Mouse (Mus musculus) activated CD4-positive, CD25-positive, alpha-beta regulatory T cell, adult 4 months (primary cell): ENCODE results near the gene Cpeb1. TPM values are rescaled to one million over a fixed set of nuclear protein-coding genes. Genes with fewer than 3 reads are reported as not detected.

Experiments
- ATAC-seq: one replicate; pipeline ENCODE4 v1.8.0; 2017
- polyA plus RNA-seq, 2 experiments: library from polyadenylated mRNA; unstranded; fragments of 100-300 nt; shearing (Covaris generic); gene quantifications; one replicate each; pipeline ENCODE4 v1.2.1; 2017

The Cpeb1 gene
- polyA plus RNA-seq, 2 experiments from 2014 or later, result not detected

DNA sequence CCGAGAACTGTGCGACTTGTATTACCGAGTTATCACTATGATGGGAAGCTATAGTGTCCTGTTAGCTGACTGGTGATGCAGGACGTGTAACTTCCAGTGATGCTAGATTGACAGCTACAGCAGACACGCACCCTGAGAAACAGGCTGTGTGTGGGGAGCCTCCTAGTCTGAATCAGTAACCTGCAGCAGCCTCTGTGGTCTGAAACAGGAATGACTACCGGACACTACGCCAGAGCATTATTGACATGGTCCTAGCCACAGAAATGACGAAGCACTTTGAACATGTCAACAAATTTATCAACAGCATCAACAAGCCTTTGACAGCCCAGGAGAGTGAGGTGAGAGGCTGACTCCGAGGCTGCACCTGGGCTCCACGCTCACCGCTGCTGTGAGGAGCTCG lies 129.2 kb downstream of the Cpeb1 start:
- no peak for ATAC-seq

DNA sequence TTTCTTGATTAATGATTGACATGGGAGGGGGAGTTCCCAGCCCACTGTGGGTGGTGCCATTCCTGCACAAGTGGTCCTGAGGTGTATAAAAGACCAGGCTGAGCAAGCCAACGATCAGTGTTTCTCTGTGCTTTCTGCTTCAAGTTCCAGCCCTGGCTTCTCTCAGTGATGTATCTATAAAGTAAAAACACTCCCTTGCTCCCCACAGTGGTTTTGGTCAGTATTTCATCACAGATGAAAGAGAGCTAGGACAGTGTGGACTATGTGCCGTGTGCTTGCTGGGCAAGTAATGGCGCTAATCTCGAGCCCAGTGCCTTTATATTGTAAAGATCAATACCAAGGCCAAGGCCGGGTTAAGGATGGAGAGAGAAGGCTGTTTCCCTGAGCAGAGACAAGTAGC lies 133.5 kb downstream of the Cpeb1 start:
- ATAC-seq, result no peak

DNA sequence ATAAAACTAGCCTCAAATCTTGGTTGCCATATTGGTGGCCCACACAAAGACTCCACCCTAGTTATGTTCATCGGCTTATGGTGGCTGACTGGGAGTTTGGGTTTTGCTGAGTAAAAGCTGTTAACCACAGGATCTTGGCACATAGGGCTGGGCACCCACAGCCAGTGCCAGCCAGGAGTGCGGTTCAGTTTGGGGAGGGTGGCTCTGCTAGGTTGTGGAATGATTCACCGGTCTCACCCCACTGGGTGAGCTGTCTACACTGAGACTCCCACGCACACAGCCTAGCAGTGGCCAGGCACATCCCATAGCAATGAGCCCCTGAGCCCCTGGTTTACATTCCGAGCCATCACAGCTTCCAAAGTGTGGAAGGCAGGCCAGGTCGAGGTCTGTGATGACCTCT lies 135.5 kb downstream of the Cpeb1 start:
- ATAC-seq, result no peak

DNA sequence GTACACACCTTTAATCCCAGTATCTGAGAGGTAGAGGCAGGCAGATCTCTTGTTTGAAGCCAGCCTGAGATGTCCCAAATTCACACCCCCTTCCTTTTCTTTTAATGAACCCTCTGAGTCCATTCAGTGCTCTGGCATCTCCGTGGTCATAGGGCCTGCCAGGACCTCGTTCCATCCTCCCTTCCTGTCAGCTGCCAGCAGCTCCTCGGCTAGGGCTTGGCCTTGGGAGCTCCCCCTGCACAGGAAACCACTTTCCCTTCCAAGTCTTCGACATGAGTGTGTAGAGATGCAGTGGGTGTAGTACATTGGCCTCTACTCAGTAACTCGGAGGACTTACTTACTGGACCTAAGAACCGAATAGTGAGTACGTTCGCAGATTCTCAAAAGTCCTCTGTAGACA lies 139.7 kb downstream of the Cpeb1 start:
- ATAC-seq, result no peak

DNA sequence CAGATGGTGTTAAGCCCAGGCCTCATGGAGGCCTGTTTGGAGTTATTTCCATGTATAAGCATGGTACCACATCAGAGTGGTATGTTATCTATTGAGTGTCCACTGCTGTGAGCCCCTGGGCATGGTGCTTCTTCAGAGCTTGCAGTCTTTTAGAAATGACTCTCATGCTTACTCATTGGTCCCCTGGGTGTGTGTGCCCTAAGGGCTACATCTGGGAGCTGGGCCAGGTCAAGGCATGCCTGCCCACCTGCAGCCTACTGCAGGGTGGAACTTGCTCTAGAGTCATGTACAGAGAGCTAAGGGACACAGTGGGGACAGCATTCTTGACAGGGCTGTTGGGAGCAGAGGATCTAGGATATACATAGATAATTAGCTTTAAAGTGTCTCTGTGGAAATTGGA lies 143.7 kb downstream of the Cpeb1 start:
- ATAC-seq, result no peak

DNA sequence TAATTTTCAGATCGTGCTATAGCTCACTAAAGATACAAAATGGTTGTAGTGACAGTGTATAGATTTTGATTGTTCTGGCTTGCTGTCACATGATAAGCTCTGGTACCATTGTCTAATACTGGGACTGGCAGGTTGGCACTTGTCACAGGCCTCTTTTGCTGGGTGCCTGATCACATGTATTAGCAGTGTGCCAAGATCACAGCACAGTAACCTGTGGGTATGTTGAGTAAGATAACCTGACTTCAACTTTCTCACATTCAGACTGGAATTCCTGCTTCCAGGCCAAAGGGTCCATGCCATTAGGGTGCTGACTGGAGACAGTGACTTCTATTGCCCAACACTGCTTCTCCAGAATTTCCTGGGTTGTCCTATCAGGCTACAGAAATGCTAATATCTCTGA lies 144.1 kb downstream of the Cpeb1 start:
- ATAC-seq, result no peak

DNA sequence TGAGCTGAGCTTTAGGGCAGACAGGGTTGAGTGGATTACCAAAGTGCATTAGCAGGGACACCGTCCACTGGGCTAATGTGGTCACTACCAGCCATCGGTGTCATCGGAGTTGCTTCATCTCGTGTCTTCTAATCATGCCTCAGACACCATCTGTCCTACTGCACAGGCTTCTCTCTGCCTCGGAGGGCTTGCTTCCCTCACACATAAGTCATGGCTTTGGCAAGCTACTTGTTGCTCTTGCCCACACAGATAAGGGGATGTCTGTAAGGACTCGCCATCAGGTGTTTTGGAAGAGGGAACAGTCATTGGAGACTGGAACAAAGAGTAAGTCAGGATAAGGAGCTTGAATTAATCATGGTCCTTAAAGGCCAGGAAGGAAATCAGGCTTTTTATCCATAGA lies 146.0 kb downstream of the Cpeb1 start:
- no peak for ATAC-seq

DNA sequence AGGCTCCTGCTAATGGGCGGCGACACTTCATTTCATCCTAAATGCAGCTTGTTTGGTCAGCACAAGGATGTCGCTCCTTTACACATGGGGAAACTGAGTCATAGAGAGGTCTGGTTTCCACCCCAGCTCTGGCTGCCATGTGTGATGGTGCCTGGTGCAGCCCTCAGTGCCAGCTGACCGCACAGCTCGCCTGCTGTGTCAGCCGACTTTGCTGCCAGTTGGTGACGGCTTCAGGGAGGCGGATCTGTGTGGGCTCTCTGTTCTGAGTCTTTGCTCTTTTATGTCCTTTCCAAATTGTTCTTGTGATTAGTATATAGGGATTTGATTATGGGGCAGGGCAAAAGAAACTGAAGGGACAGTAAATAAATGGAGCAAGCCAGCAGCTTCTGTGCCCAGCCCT lies 147.5 kb downstream of the Cpeb1 start:
- ATAC-seq, result no peak

DNA sequence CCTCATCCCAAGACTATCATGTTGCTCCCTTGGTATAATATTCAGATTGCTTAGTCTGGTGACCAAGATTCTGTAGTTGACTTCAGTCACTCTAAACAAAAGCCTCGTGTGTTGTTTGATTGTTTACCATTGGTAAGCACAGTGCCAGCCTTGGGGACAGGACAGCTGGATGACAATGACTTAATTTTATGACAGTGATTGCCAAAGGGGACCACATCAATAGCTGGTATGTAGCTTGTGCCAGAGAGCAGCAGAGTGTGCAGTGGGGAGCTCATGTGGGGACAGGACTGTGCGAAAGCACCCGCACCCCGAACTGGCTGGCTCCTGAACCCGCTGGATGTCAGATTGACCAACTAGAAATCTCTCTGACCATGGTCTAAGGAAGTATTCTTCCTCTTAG lies 150.6 kb downstream of the Cpeb1 start:
- no peak for ATAC-seq

DNA sequence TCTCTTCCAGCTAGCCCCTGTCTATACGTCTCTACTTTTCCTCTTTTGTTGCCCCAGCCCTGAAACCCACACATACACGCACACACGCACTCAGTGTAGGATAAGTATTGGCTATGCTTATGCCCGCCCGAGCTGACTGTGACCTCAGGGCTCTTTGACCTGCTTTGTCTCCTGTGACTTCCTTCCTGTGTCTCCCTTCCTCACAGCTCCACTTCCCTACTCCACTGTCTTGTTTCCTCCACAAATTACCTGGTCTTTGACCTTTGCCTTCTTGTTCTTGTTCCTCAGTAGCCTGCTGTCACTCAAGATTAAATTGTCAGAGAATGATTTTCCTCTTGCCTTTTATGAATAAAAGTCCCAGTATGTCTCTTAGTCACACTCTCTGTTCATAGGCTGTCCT lies 151.2 kb downstream of the Cpeb1 start:
- no peak for ATAC-seq

DNA sequence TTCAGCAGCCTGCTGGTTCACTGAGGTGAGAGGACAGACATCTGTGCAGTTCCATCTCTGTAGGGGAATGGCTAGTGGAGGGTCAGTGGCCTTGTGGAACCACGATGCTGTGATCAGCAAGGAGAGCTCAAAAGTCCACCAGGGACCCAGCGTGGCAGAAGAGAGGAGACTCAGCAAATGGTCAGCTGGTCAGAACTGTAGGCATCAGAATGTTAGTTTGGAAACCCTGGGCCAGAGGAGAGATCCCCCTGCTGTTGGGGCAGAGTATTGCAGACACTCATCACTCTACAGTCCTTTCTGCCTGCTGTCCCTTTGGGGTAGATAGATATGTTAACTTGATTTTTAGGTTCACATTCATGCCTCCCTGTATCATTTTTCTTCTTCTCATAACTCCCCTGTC lies 151.6 kb downstream of the Cpeb1 start:
- ATAC-seq, result no peak

DNA sequence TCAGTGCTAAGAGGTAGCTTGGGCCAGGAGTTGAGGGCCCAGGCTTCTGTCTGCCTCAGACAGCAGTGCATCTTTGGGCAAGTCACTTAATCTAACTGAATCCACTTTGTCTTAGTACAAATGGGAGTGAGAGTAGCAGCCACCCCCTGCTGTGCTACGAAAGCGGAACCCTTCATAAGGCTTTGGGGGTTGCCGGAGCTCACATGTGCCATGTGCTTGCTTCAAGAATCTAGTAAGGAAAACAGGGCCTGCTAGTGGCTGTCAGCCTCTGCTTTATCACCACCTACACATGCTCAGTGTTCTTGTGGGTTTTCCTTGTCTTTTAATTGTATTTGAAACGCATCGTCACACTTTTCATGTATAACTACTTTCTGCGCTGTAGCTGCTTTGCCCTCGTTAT lies 153.9 kb downstream of the Cpeb1 start:
- no peak for ATAC-seq

DNA sequence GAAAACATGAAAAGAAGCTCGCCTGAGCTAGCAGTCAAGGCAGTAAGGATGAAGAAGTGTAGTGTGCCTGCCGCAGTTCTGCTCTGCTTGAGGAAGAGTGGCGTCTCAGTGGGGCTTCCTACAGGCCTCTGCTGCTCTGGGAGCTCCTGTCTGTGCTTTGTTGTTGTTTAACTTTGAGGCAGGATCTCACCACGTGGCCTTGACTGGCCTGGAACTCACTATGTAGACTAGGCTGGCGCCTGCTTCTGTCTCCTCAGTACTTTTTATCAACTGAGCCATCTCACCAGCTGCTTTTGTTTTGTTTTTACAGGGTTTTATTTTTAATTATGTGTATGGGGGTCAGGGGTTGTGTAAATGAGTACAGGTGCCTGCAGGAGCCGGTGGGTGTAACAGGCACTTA lies 157.1 kb downstream of the Cpeb1 start:
- no peak for ATAC-seq

Other genes starting within 250 kb of the Cpeb1 start
- 1 to 10 TPM; 1.1 to 2.3 TPM for gene Pde8a, start 241.9 kb downstream of the Cpeb1 start, polyA plus RNA-seq
- 1,000 to 10,000 TPM; 1,375 to 1,389 TPM for gene Rps17, start 110.2 kb downstream of the Cpeb1 start, polyA plus RNA-seq
- not detected for gene Ap3b2, start 38.5 kb upstream of the Cpeb1 start, polyA plus RNA-seq
- gene BC048679, start 42.8 kb upstream of the Cpeb1 start, polyA plus RNA-seq, result not detected
- 1 to 10 TPM; 5.0 to 5.1 TPM for gene Fsd2, start 111.5 kb upstream of the Cpeb1 start, polyA plus RNA-seq
- gene Whamm, start 115.8 kb upstream of the Cpeb1 start, polyA plus RNA-seq, result 1 to 10 TPM; 4.1 to 4.4 TPM